Mouse (Mus musculus): ENCODE data around the gene Fry. TPM values are rescaled to one million over a fixed set of nuclear protein-coding genes. Genes with fewer than 3 reads are reported as not detected.

Gene Fry
- polyA plus RNA-seq, 1 experiment = 28.4 TPM

- Histone ChIP-seq H3K27ac (ENCODE audit: insufficient read depth, low read length) (no peak overlapping the region), H3K4me3 (ENCODE audit: low read depth, low read length) (no peak overlapping the region), H3K36me3 (ENCODE audit: control insufficient read depth, insufficient read depth, low read length, poor library complexity, severe bottlenecking) (no peaks in the 10 kb centered on the region), H3K9me3 (replicated peaks; ENCODE audit: control insufficient read depth, insufficient read depth, low read length, poor library complexity, severe bottlenecking) (no peaks in the 10 kb centered on the region), H3K9ac (ENCODE audit: low read depth, poor library complexity, severe bottlenecking) (no peak overlapping the region), H3K4me1 (ENCODE audit: control insufficient read depth, insufficient read depth, low read length) (no peaks in the 10 kb centered on the region), H3K27me3 (ENCODE audit: control insufficient read depth, insufficient read depth, low read length, poor library complexity, severe bottlenecking) (no peaks in the 10 kb centered on the region)
- no peak for TF ChIP-seq POLR2A (IDR thresholded peaks at IDR 0.05; ENCODE audit: insufficient read depth, low read length)
- TF ChIP-seq EP300 (IDR thresholded peaks at IDR 0.05; ENCODE audit: insufficient read depth, low read depth, low read length) = no peak
- TF ChIP-seq CTCF (IDR thresholded peaks at IDR 0.05; ENCODE audit: low read depth, low read length) = no peak
These were observed 152.0 kb downstream of the Fry start for GRCm38 (mm10) chr5:150270468-150270867.

- Histone ChIP-seq H3K27me3 (ENCODE audit: control insufficient read depth, insufficient read depth, low read length, poor library complexity, severe bottlenecking) (no peaks in the 10 kb centered on the region), H3K27ac (ENCODE audit: insufficient read depth, low read length) (no peak overlapping the region), H3K36me3 (ENCODE audit: control insufficient read depth, insufficient read depth, low read length, poor library complexity, severe bottlenecking) (no peaks in the 10 kb centered on the region), H3K4me1 (ENCODE audit: control insufficient read depth, insufficient read depth, low read length) (no peaks in the 10 kb centered on the region), H3K4me3 (ENCODE audit: low read depth, low read length) (no peak overlapping the region), H3K9ac (ENCODE audit: low read depth, poor library complexity, severe bottlenecking) (no peak overlapping the region), H3K9me3 (replicated peaks; ENCODE audit: control insufficient read depth, insufficient read depth, low read length, poor library complexity, severe bottlenecking) (no peaks in the 10 kb centered on the region)
- TF ChIP-seq CTCF (IDR thresholded peaks at IDR 0.05; ENCODE audit: low read depth, low read length) (no peak), EP300 (IDR thresholded peaks at IDR 0.05; ENCODE audit: insufficient read depth, low read depth, low read length) (no peak), POLR2A (IDR thresholded peaks at IDR 0.05; ENCODE audit: insufficient read depth, low read length) (no peak)
These were observed 153.7 kb downstream of the Fry start for GRCm38 (mm10) chr5:150272173-150272572.

GRCm38 (mm10) chr5:150275314-150275713 lies 156.9 kb downstream of the Fry start:
- no peaks in the 10 kb centered on the region for H3K4me1 ChIP-seq (ENCODE audit: control insufficient read depth, insufficient read depth, low read length)
- no peak overlapping the region for H3K27ac ChIP-seq (ENCODE audit: insufficient read depth, low read length)
- H3K9ac ChIP-seq (ENCODE audit: low read depth, poor library complexity, severe bottlenecking) = no peak overlapping the region
- TF ChIP-seq CTCF (IDR thresholded peaks at IDR 0.05; ENCODE audit: low read depth, low read length) (no peak), POLR2A (IDR thresholded peaks at IDR 0.05; ENCODE audit: insufficient read depth, low read length) (no peak), EP300 (IDR thresholded peaks at IDR 0.05; ENCODE audit: insufficient read depth, low read depth, low read length) (no peak)
- no peaks in the 10 kb centered on the region for H3K27me3 ChIP-seq (ENCODE audit: control insufficient read depth, insufficient read depth, low read length, poor library complexity, severe bottlenecking)
- H3K4me3 ChIP-seq (ENCODE audit: low read depth, low read length) = no peak overlapping the region
- no peaks in the 10 kb centered on the region for H3K9me3 ChIP-seq (replicated peaks; ENCODE audit: control insufficient read depth, insufficient read depth, low read length, poor library complexity, severe bottlenecking)
- no peaks in the 10 kb centered on the region for H3K36me3 ChIP-seq (ENCODE audit: control insufficient read depth, insufficient read depth, low read length, poor library complexity, severe bottlenecking)

GRCm38 (mm10) chr5:150276611-150277010 lies 158.2 kb downstream of the Fry start:
- Histone ChIP-seq H3K4me1 (ENCODE audit: control insufficient read depth, insufficient read depth, low read length) (no peaks in the 10 kb centered on the region), H3K36me3 (ENCODE audit: control insufficient read depth, insufficient read depth, low read length, poor library complexity, severe bottlenecking) (no peaks in the 10 kb centered on the region), H3K9ac (ENCODE audit: low read depth, poor library complexity, severe bottlenecking) (no peak overlapping the region), H3K27me3 (ENCODE audit: control insufficient read depth, insufficient read depth, low read length, poor library complexity, severe bottlenecking) (no peaks in the 10 kb centered on the region), H3K4me3 (ENCODE audit: low read depth, low read length) (no peak overlapping the region), H3K9me3 (replicated peaks; ENCODE audit: control insufficient read depth, insufficient read depth, low read length, poor library complexity, severe bottlenecking) (no peaks in the 10 kb centered on the region), H3K27ac (ENCODE audit: insufficient read depth, low read length) (no peak overlapping the region)
- no peak for TF ChIP-seq CTCF (IDR thresholded peaks at IDR 0.05; ENCODE audit: low read depth, low read length)
- no peak for TF ChIP-seq EP300 (IDR thresholded peaks at IDR 0.05; ENCODE audit: insufficient read depth, low read depth, low read length)
- TF ChIP-seq POLR2A (IDR thresholded peaks at IDR 0.05; ENCODE audit: insufficient read depth, low read length) = no peak

GRCm38 (mm10) chr5:150279387-150279786 lies 160.9 kb downstream of the Fry start:
- H3K4me3 ChIP-seq (ENCODE audit: low read depth, low read length) = no peak overlapping the region
- H3K27me3 ChIP-seq (ENCODE audit: control insufficient read depth, insufficient read depth, low read length, poor library complexity, severe bottlenecking) = no peaks in the 10 kb centered on the region
- H3K4me1 ChIP-seq (ENCODE audit: control insufficient read depth, insufficient read depth, low read length) = no peaks in the 10 kb centered on the region
- H3K9me3 ChIP-seq (replicated peaks; ENCODE audit: control insufficient read depth, insufficient read depth, low read length, poor library complexity, severe bottlenecking) = no peaks in the 10 kb centered on the region
- no peaks in the 10 kb centered on the region for H3K36me3 ChIP-seq (ENCODE audit: control insufficient read depth, insufficient read depth, low read length, poor library complexity, severe bottlenecking)
- no peak overlapping the region for H3K9ac ChIP-seq (ENCODE audit: low read depth, poor library complexity, severe bottlenecking)
- TF ChIP-seq POLR2A (IDR thresholded peaks at IDR 0.05; ENCODE audit: insufficient read depth, low read length) (no peak), CTCF (IDR thresholded peaks at IDR 0.05; ENCODE audit: low read depth, low read length) (no peak), EP300 (IDR thresholded peaks at IDR 0.05; ENCODE audit: insufficient read depth, low read depth, low read length) (no peak)
- H3K27ac ChIP-seq (ENCODE audit: insufficient read depth, low read length) = no peak overlapping the region

GRCm38 (mm10) chr5:150281084-150281483 lies 162.6 kb downstream of the Fry start:
- no peaks in the 10 kb centered on the region for H3K9me3 ChIP-seq (replicated peaks; ENCODE audit: control insufficient read depth, insufficient read depth, low read length, poor library complexity, severe bottlenecking)
- H3K27me3 ChIP-seq (ENCODE audit: control insufficient read depth, insufficient read depth, low read length, poor library complexity, severe bottlenecking) = no peaks in the 10 kb centered on the region
- H3K4me3 ChIP-seq (ENCODE audit: low read depth, low read length) = no peak overlapping the region
- no peaks in the 10 kb centered on the region for H3K36me3 ChIP-seq (ENCODE audit: control insufficient read depth, insufficient read depth, low read length, poor library complexity, severe bottlenecking)
- H3K27ac ChIP-seq (ENCODE audit: insufficient read depth, low read length) = no peak overlapping the region
- no peak overlapping the region for H3K9ac ChIP-seq (ENCODE audit: low read depth, poor library complexity, severe bottlenecking)
- TF ChIP-seq EP300 (IDR thresholded peaks at IDR 0.05; ENCODE audit: insufficient read depth, low read depth, low read length) (no peak), CTCF (IDR thresholded peaks at IDR 0.05; ENCODE audit: low read depth, low read length) (peak; percentile 25)
- no peaks in the 10 kb centered on the region for H3K4me1 ChIP-seq (ENCODE audit: control insufficient read depth, insufficient read depth, low read length)
